Mouse (Mus musculus) ES-Bruce4 (cell line): ENCODE results near the gene Hdgf.

ENCODE experiments used
- CTCF ChIP-seq: IDR thresholded peaks from one replicate; pipeline ENCODE4 v1.8.1; 2011; ENCODE audit warnings: low read depth, low read length
- EP300 ChIP-seq: IDR thresholded peaks from 2 replicates; pipeline ENCODE4 v1.6.1; 2011; ENCODE audit warnings: low read depth, low read length; ENCODE audit not compliant: insufficient read depth
- POLR2A ChIP-seq: IDR thresholded peaks from one replicate; pipeline ENCODE4 v1.8.1; 2011; ENCODE audit warnings: low read length; ENCODE audit not compliant: insufficient read depth

DNA sequence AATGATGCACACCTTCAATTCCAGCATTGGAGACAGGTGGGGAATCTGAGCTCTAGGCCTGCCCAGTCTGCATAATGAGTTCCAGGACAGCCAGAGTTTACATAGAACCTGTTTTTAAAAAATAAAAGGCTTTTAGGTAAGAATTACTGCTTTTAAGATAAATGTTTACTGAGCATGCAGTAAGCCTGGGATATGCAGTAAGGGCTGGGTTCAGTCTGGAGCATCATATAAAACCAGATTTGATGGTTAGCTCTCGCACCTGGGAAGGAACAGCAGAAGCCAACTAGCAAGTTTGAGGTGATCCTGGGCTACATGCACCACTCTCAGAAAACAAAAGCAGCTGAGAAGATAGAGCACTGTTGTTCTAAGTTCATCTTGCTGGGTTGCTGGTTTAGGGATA, 12.4 kb downstream of the Hdgf start:
- no peak for TF ChIP-seq EP300
- TF ChIP-seq CTCF = no peak
- no peak for TF ChIP-seq POLR2A
